Mouse (Mus musculus): Measurements from ENCODE around the gene Abcf1.
"Not testable (repeated sequence)": the region's sequence is repeated elsewhere in the genome, so short reads cannot be mapped to it uniquely, and the experiment has no call there.

Abcf1 gene

GRCm38 (mm10) chr17:35969418-35970389, at the start of gene Abcf1:
TSS of gene Abcf1 (minus strand) at chr17:35969761.
- peak; percentile 97 for DNase-seq (ENCODE audit: low spot score)

DNA sequence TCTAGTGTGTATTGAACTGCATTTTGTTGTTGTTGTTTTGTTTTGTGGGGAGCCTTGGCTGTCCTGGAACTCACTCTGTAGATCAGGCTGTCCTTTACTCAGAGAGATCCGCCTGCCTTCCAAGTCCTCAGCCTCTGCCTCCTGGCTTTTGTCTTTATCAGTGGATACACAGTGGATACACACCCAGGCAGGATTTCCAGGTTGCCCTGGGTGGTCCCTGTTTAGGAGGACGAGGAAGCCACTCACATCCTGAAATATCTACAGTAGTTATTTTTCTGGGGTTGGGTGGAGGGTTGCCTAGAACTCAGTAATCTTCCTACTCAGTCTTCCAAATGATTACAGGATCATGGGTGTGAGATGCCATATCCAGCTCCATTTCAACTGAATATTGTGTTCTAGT, 49.4 kb upstream of the Abcf1 start:
- no peak for DNase-seq (ENCODE audit: low spot score)

GRCm38 (mm10) chr17:36017046-36017445, 47.5 kb upstream of the Abcf1 start:
- DNase-seq (ENCODE audit: low spot score), result no peak

DNA sequence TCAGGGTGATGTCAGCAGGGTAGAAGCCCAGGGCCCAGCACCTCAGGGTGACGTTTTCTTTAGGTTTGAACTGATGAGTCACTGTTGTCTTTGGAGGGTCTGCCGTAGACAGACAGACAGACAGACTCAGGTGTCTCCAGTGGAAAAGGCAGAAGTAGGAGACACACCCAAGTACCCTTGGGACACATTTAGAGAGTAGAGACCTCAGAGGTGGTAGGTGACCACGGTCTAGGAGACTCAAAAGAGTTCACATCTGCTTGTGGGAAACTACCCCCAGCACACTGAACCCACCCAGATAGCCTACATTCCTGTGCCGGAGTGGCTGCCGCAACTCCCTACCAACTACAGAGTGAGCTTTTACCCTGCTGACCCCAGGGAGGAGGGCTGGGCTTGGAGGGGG, 45.4 kb upstream of the Abcf1 start:
- no peak for DNase-seq (ENCODE audit: low spot score)

GRCm38 (mm10) chr17:36004409-36004808, 34.8 kb upstream of the Abcf1 start:
- not testable (repeated sequence) for DNase-seq (ENCODE audit: low spot score)

DNA sequence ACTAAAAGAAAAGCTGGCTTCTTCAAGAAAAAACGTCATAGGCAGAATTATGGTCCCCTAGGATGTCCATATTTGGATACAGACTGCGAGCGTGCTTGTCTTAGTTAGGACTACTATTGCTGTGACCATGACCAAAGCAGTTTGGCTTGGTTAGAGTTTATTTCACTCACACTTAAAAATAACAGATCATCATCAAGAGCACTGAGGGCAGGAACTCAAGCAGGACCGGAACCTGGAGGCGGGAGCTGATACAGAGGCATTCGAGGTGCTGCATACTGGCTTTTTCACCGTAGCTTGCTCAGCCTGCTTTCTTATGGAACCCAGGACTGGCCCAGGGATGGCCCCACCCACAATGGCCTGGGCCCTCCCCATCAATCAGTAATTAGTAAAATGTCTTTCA, 33.8 kb upstream of the Abcf1 start:
- no peak for DNase-seq (ENCODE audit: low spot score)

GRCm38 (mm10) chr17:36001966-36002365, 32.4 kb upstream of the Abcf1 start:
- DNase-seq (ENCODE audit: low spot score), result no peak

GRCm38 (mm10) chr17:36001121-36001897, 31.7 kb upstream of the Abcf1 start:
- DNase-seq (ENCODE audit: low spot score), result no peak

DNA sequence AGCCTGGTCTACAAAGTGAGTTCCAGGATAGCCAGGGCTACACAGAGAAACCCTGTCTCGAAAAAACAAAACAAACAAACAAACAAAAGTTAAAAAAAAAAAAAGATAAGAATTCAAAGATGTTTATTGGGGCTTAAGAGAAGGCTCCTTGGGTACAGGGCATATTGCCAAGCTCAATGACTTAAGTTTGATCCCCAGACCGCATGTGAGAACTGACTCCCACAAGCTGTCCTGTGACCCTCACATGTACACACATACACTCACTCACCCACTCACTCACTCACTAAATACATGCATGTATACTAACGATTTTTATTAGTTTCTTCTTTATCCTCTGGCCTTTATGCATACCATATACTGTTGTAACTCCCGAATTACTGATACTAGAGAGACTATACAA, 30.8 kb upstream of the Abcf1 start:
- no peak for DNase-seq (ENCODE audit: low spot score)

DNA sequence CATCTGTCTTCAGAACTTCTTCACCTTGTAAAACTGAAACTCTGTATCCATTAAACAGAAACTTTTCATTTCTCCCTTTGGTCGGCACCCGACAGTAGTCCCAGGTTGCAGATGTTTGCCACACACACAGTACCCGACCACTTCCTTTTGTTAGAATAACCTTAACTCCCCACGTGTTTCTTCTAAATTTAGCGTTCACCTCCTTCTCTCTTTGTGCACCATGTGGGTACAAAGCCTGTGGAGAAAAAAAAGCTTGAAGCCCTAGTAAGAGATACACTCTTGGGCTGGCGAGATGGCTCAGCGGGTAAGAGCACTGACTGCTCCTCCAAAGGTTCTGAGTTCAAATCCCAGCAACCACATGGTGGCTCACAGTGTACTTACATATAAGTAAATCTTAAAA, 29.8 kb upstream of the Abcf1 start:
- no peak for DNase-seq (ENCODE audit: low spot score)

DNA sequence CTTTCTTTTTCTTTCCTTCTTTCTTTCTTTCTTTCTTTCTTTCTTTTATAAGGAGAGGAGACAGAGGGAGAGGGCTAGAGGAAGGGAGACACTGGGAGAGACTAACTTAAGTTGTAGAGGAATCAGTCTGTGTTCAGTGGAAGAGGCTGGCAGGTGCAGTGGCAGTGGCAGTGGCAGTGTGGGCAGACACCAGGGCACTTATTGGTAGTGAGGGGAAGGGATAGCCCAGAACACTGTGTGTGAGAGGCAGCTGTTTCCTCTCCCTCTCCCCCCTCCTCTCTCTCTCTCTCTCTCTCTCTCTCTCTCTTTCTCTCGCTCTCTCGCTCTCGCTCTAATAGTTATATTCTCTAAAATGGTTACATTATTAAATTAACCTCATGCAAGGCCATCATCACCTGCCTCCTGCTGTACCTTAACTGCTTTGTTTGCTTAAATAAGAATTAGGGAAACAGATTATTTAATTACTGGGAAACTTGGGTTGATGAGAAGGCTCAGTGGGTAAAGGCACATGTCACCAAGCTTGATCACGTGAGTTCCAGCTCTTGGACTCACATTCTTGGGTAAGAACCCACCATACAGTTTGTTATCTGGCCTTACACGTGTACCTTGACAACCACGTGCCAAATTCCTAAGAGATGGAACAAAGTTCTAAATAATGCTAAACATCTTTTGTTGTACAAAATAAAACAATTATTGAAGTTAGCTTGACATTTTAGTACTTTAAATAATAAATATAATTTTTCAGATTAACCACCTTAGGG, 29.2 kb upstream of the Abcf1 start:
- DNase-seq (ENCODE audit: low spot score), result no peak

- no peak for DNase-seq (ENCODE audit: low spot score)
Observed at GRCm38 (mm10) chr17:35997713-35998510, 28.4 kb upstream of the Abcf1 start.

DNA sequence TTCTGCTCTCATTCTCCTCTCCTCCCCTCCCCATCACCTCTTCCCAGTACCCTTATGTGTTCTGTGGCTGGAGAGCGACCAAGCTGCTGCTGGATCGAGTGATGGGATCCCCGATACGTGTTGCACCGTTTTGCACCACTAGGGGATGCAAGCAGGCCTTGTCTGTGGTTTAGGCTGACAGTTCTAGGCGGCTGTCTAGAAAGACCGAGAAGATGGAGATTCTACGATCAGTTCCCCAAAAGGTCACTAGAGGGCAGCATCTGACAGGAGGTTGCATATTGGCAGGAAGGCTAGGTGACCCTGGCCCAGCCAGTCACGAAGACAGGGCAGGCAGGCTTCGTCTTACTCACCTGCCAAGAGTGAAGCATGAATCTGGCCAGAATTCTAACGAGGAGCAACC, 27.4 kb upstream of the Abcf1 start:
- peak; percentile 90 for DNase-seq (ENCODE audit: low spot score)

GRCm38 (mm10) chr17:35994879-35995240, 25.3 kb upstream of the Abcf1 start:
- no peak for DNase-seq (ENCODE audit: low spot score)

DNA sequence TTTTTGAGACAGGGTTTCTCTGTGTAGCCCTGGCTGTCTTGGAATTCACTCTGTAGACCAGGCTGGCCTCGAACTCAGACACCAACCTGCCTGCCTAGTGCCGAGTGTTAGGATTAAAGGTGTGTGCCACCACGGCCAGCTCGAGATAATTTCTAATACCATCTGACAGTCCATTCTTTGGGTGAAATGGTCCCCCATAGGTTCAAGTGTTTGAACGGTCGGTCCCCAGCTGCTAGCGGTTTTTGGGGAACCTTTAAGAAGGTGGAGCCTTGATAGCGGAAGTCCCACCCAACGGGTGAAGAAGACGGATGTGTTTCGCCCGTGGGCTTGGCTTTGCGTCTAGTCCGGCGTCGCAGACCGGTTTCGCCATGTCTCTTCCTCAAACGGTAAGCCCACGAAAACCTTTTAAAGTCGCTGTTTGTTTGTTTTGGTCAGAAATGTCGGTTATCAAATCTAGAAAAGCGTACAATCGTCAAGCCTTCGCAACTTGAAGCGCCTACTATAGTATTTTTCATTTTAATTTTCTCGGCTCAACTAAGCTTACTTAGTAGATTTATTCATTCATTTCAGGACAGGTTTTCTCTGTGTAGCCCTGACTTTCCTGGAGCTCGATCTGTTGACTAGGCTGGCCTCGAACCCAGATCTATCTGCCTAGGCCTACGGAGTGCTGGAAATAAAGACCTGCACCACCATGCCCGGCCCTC, 24.8 kb upstream of the Abcf1 start:
- peak; percentile 65 for DNase-seq (ENCODE audit: low spot score)

DNA sequence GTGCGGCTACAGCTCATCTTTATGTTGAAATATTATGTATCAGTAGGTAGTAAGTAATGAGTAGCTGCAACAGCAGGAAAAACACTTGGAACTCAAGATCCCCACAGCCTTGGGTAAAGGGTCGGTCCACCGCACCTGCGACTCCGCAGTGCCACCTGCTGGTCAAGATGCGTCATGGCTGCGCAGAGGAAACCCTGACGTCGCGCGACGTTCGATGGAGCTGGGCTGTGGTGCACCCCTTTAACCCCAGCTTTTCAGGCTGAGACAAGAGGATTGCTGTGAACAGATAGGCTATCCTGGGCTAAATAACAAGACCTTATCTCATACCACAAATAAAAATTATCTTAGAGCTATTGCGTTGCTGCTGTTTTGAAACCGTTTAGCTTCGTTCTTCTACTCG, 24.1 kb upstream of the Abcf1 start:
- DNase-seq (ENCODE audit: low spot score), result peak; percentile 61

DNA sequence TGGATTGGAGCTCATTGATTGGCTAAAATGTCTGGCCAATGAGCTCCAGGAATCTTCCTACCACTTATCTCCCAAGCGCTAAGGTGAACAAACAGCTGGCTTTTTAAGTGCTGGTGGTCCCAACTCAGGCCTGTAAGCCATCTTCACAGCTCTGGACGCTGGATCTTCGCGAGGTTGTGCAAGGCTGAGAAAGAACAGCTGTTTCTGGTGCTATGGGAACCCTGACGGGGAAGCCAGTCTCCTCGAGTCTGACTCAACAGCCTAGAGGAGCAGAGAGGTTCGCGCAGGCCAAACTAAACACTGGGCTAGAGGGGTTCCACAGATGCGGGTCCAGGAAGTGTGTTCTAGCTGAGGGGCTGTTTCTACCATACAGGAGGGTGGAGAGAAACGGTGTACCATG, 22.2 kb upstream of the Abcf1 start:
- no peak for DNase-seq (ENCODE audit: low spot score)

GRCm38 (mm10) chr17:35981776-35982175, 12.2 kb upstream of the Abcf1 start:
- DNase-seq (ENCODE audit: low spot score), result no peak

- no peak for DNase-seq (ENCODE audit: low spot score)
Observed at GRCm38 (mm10) chr17:35980363-35980754, 10.8 kb upstream of the Abcf1 start.

- DNase-seq (ENCODE audit: low spot score), result peak; percentile 94
Observed at GRCm38 (mm10) chr17:35979401-35980362, 10.1 kb upstream of the Abcf1 start, which contains the start of the genes Gnl1 and Prr3. TSS of gene Gnl1 (plus strand) at chr17:35979851. TSS of gene Prr3 (minus strand) at chr17:35980236.

Measured in left cerebral cortex, adult 11 months (tissue).